Mouse (Mus musculus): ENCODE results near the gene Rfc4.
"Not testable (repeated sequence)": the region's sequence is repeated elsewhere in the genome, so short reads cannot be mapped to it uniquely, and the experiment has no call there.

- not testable (repeated sequence) for TF ChIP-seq CTCF, EP300 (IDR thresholded peaks at IDR 0.05; ENCODE audit: low read depth)
Measured at GRCm38 (mm10) chr16:23091345-23091744, 36.2 kb downstream of the Rfc4 start.

All from liver, postnatal 0 days (tissue).